Mouse (Mus musculus) thymus, adult 2 months (tissue): ENCODE results near the gene Tnfsf8.

Experiments used
- CTCF ChIP-seq: fragments of 200-500 bp; IDR thresholded peaks from 2 replicates; pipeline ENCODE4 v1.5.1; 2012; ENCODE audit warnings: mild to moderate bottlenecking, control low read depth, low read length, moderate library complexity, borderline replicate concordance; ENCODE audit not compliant: control insufficient read depth, poor library complexity, insufficient read depth; ENCODE audit errors: extremely low read depth
- POLR2A ChIP-seq: fragments of 200-500 bp; IDR thresholded peaks from 2 replicates; pipeline ENCODE4 v1.6.1; 2012; ENCODE audit warnings: mild to moderate bottlenecking, low read length, control low read depth, moderate library complexity; ENCODE audit not compliant: control insufficient read depth, poor library complexity, insufficient read depth; ENCODE audit errors: extremely low read depth

GRCm38 (mm10) chr4:63846881-63847597, 14.1 kb downstream of the Tnfsf8 start:
- TF ChIP-seq POLR2A (no peak), CTCF (no peak)
